Mouse (Mus musculus): ENCODE measurements at regions not wholly inside any gene's neighbourhood (a gene's known extent, or its start where the extent isn't known, plus 50 kb on each side); places are given as distances from the start of the nearest gene placed in this dataset.

GRCm38 (mm10) chr10:66889786-66890555 is 206.0 kb upstream of the Jmjd1c start:
- ATAC-seq (replicated peaks; ENCODE audit: insufficient number of reproducible peaks, low FRiP score, low TSS enrichment, poor library complexity, severe bottlenecking) = no peak

GRCm38 (mm10) chr10:66891811-66892210 is 204.1 kb upstream of the Jmjd1c start:
- ATAC-seq (replicated peaks; ENCODE audit: insufficient number of reproducible peaks, low FRiP score, low TSS enrichment, poor library complexity, severe bottlenecking) = no peak

GRCm38 (mm10) chr10:66893836-66894235 is 202.1 kb upstream of the Jmjd1c start:
- no peak for ATAC-seq (replicated peaks; ENCODE audit: insufficient number of reproducible peaks, low FRiP score, low TSS enrichment, poor library complexity, severe bottlenecking)

- ATAC-seq (replicated peaks; ENCODE audit: insufficient number of reproducible peaks, low FRiP score, low TSS enrichment, poor library complexity, severe bottlenecking) = no peak
Measured at GRCm38 (mm10) chr10:66896698-66897622, 199.0 kb upstream of the Jmjd1c start.

- no peak for ATAC-seq (replicated peaks; ENCODE audit: insufficient number of reproducible peaks, low FRiP score, low TSS enrichment, poor library complexity, severe bottlenecking)
Measured at GRCm38 (mm10) chr10:66899724-66900123, 196.2 kb upstream of the Jmjd1c start.

- no peak for ATAC-seq (replicated peaks; ENCODE audit: insufficient number of reproducible peaks, low FRiP score, low TSS enrichment, poor library complexity, severe bottlenecking)
Measured at GRCm38 (mm10) chr10:66900781-66901180, 195.1 kb upstream of the Jmjd1c start.

- no peak for ATAC-seq (replicated peaks; ENCODE audit: insufficient number of reproducible peaks, low FRiP score, low TSS enrichment, poor library complexity, severe bottlenecking)
Measured at GRCm38 (mm10) chr10:66901873-66902272, 194.1 kb upstream of the Jmjd1c start.

DNA sequence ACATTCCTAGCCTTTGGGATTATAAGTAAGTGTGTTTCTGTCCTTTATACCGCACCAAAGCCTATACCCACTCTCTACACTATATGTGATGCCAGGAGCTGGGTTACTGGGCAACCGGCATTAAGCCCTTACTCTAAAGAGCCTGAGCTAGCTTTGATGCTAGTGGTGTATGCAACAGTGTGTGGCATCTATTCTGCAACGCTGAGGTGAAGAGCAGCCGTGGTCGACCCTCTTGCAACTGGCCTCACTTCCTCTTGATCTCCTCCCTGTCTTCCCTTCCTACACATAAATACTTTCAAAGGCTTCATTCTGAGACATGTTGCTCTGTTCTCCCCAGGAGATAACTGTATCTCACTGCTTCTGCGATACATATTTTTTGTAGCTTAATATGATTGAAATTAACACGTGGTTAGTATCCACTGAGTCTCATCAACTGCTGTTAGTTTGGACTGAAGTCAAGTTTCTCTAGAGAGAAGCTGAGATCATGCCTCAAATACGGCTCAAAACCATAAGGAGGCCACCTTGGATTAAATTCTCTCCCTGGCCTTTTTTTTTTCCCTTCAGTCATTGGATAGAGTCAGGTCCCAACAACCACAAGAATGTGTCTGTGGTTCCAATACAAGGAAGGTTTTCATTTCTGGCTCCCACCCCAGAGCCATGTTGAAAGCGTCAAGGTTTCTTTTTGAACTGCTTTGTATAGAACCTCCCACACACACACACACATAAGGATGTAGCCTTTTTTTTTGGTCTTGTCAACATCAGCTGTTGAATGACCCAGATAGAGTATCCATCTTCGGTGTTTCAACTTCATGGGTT is 191.2 kb upstream of the Jmjd1c start:
- no peak for ATAC-seq (replicated peaks; ENCODE audit: insufficient number of reproducible peaks, low FRiP score, low TSS enrichment, poor library complexity, severe bottlenecking)

GRCm38 (mm10) chr10:66907842-66908241 is 188.1 kb upstream of the Jmjd1c start:
- no peak for ATAC-seq (replicated peaks; ENCODE audit: insufficient number of reproducible peaks, low FRiP score, low TSS enrichment, poor library complexity, severe bottlenecking)

- peak; percentile 57; the same call in 1 of the 2 replicates for ATAC-seq (replicated peaks; ENCODE audit: insufficient number of reproducible peaks, low FRiP score, low TSS enrichment, poor library complexity, severe bottlenecking)
Measured at GRCm38 (mm10) chr10:66909204-66909889, 186.6 kb upstream of the Jmjd1c start.

DNA sequence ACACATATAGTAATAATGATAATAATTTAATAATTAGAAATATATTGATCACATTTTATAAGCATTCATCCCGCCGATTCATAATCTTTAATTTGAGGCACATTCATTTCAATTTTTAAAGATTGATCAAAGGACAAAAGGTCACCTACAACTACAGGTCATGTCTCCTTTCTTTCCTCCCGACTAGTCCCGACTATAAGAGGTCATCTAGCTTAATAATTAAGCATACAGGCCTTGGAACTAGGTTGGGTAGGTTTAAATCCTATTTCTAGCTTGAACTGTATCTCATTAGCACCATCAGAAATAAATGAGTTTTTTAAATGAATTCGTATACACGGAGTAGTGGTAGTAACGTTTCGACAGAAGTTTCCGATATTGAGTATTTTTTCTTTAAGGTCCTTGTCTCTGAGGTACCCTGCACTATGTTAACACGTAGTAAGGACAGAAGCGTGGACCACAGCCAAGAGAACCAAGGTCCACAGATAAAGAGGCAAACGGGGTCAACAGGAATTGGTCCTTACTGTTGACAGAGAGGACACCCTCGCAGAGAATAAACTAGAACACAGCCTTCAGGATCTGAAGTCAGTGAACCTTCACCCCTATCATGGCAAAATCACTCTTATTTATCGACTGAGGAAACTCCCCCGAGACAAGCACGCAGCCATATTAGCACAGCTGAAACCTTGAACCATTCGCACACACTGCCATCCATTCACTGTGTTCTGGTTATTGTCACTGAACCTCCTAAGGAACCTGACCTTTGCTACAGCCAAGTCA is 185.8 kb upstream of the Jmjd1c start:
- ATAC-seq (replicated peaks; ENCODE audit: insufficient number of reproducible peaks, low FRiP score, low TSS enrichment, poor library complexity, severe bottlenecking) = no peak

DNA sequence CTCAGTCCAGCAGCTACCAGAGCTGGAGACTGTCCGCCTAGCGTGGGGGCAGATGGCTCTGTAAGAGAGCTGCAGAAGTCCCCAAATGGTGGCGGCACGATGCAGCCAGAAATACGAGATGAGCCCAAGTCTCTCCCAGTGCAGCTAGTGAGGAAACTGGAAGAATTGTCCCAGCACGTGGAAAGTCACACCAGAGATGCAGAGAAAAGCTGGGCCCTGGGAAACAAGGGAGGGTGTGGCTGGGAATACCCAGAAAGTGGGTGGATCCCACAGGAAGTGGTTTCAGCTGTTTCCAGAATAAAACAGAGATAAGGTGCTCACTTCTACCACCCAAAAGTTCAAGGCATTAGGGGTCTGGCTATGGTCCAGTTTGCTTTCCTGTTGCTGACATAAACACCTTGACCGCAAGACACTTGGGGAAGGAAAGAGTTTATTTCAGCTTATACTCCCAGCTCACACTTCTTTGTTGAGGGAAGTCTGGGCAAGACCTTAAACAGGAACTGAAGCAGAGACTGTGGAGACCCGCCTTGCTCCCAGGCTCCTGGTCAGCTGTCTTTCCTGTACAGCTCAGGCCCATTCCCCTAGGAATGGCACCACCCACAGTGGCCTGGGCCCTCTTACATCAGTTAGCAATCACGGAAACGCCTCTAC is 184.5 kb upstream of the Jmjd1c start:
- ATAC-seq (replicated peaks; ENCODE audit: insufficient number of reproducible peaks, low FRiP score, low TSS enrichment, poor library complexity, severe bottlenecking) = no peak

GRCm38 (mm10) chr10:66912440-66912839 is 183.5 kb upstream of the Jmjd1c start:
- ATAC-seq (replicated peaks; ENCODE audit: insufficient number of reproducible peaks, low FRiP score, low TSS enrichment, poor library complexity, severe bottlenecking) = no peak

DNA sequence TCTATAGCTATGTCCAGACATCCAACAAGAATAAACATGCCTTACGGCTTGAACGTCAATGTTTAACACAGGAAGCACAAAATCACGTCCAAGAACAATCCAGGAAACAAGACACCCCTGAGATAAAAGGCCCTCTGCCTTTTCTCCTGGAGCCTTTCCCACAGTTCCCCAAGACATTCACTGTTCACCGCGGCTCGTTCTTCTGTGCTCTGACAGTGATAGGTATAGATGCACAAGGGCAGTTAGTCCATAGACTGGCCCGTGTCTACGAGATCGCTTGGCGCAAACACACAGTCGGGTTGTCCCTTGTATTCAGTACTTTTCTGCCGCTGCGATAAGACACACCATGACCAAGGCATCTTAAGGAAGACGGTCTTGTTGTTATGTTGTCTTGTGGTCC is 182.7 kb upstream of the Jmjd1c start:
- no peak for ATAC-seq (replicated peaks; ENCODE audit: insufficient number of reproducible peaks, low FRiP score, low TSS enrichment, poor library complexity, severe bottlenecking)

- no peak for ATAC-seq (replicated peaks; ENCODE audit: insufficient number of reproducible peaks, low FRiP score, low TSS enrichment, poor library complexity, severe bottlenecking)
Measured at GRCm38 (mm10) chr10:66913627-66914026, 182.3 kb upstream of the Jmjd1c start.

DNA sequence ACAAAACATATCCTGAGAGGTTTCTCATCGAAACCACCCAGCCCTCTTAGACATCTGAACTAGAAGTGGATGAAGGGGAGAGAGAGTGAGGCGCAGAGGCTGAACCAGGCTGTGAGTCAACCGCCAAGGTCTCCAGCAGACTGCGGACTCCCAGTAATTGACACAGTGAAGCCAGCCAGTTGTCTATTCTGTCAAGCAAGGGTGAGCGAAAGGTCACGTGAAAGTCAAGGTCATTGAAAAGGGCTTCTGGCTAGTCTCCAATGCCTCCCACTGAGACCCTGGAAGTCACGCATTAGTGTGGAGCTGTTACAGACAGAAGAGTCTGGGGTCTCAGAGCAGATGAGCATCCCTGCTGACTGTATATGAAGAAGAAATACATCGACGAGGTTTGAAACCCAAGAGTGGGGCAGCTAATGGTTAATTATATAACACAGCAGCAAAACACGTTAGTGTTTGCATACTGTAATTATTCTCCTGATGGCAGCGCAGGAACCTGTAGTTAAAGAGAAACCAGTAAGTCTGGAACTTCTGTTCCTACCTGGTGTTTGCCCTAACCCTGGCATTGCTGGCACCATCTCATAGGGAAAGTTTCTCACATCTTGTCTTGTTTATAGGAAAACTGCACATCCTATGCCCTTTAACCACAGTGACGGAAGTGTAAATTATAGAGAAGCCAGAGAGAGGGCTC is 181.5 kb upstream of the Jmjd1c start:
- no peak for ATAC-seq (replicated peaks; ENCODE audit: insufficient number of reproducible peaks, low FRiP score, low TSS enrichment, poor library complexity, severe bottlenecking)

- ATAC-seq (replicated peaks; ENCODE audit: insufficient number of reproducible peaks, low FRiP score, low TSS enrichment, poor library complexity, severe bottlenecking) = no peak
Measured at GRCm38 (mm10) chr10:66915801-66916200, 180.1 kb upstream of the Jmjd1c start.

All from monocyte, adult 5-6 weeks (primary cell).